Mouse (Mus musculus) urinary bladder, postnatal 4 days (tissue): ENCODE measurements around the gene Prkce.

Source experiments
- DNase-seq, 2 experiments: peaks; one replicate each; pipeline ENCODE4 v3.0.0; 2021 to 2022; ENCODE audit warnings: low spot score in 2 of 2

The Prkce gene

GRCm38 (mm10) chr17:86484087-86484737 is 316.6 kb downstream of the Prkce start:
- peak; percentile 71 to 86 for DNase-seq

GRCm38 (mm10) chr17:86486657-86487056 is 319.1 kb downstream of the Prkce start:
- DNase-seq, result no peak

GRCm38 (mm10) chr17:86487450-86487849 is 319.9 kb downstream of the Prkce start:
- DNase-seq, result no peak

- DNase-seq, result no peak
Measured at GRCm38 (mm10) chr17:86489827-86490226, 322.2 kb downstream of the Prkce start.

- no peak for DNase-seq
Measured at GRCm38 (mm10) chr17:86492376-86492775, 324.8 kb downstream of the Prkce start.

- no peak for DNase-seq
Measured at GRCm38 (mm10) chr17:86493891-86494420, 326.4 kb downstream of the Prkce start.

- DNase-seq, result no peak
Measured at GRCm38 (mm10) chr17:86494494-86494893, 326.9 kb downstream of the Prkce start.

GRCm38 (mm10) chr17:86494895-86495294 is 327.3 kb downstream of the Prkce start:
- DNase-seq, result no peak

GRCm38 (mm10) chr17:86496123-86496771 is 328.7 kb downstream of the Prkce start:
- DNase-seq, result no peak

- DNase-seq, result no peak
Measured at GRCm38 (mm10) chr17:86497302-86497701, 329.7 kb downstream of the Prkce start.

- DNase-seq, result no peak
Measured at GRCm38 (mm10) chr17:86499359-86500045, 331.9 kb downstream of the Prkce start.

- no peak for DNase-seq
Measured at GRCm38 (mm10) chr17:86501393-86501792, 333.8 kb downstream of the Prkce start.

- DNase-seq, result no peak
Measured at GRCm38 (mm10) chr17:86503208-86503897, 335.8 kb downstream of the Prkce start.

- peak in 1 of 2 experiments; percentile 39 for DNase-seq
Measured at GRCm38 (mm10) chr17:86505183-86505631, 337.6 kb downstream of the Prkce start, which contains the start of gene Gm10309. TSS of gene Gm10309 (minus strand) at chr17:86505232.

GRCm38 (mm10) chr17:86506881-86507280 is 339.3 kb downstream of the Prkce start:
- no peak for DNase-seq

- DNase-seq, result no peak
Measured at GRCm38 (mm10) chr17:86507342-86508211, 340.0 kb downstream of the Prkce start.

GRCm38 (mm10) chr17:86508212-86508490 is 340.6 kb downstream of the Prkce start:
- DNase-seq, result no peak

- DNase-seq, result no peak
Measured at GRCm38 (mm10) chr17:86509871-86510270, 342.3 kb downstream of the Prkce start.

- DNase-seq, result no peak
Measured at GRCm38 (mm10) chr17:86514974-86515620, 347.5 kb downstream of the Prkce start.

GRCm38 (mm10) chr17:86516630-86517029 is 349.0 kb downstream of the Prkce start:
- no peak for DNase-seq

- no peak for DNase-seq
Measured at GRCm38 (mm10) chr17:86518604-86519003, 351.0 kb downstream of the Prkce start.
